Mouse (Mus musculus): Measurements from ENCODE around the gene C2cd5.
A peak's percentile ranks its signal among the peaks of the same experiment; 100 is the strongest.
"Not testable (repeated sequence)": the region's sequence is repeated elsewhere in the genome, so short reads cannot be mapped to it uniquely, and the experiment has no call there.

The C2cd5 gene

GRCm38 (mm10) chr6:143099681-143100382 is at the start of gene C2cd5:
Gene C2cd5, minus strand, starts transcription at chr6:143100141.
- DNase-seq (ENCODE audit: low read depth, low spot score), result peak; percentile 92

- no peak for DNase-seq (ENCODE audit: low read depth, low spot score)
Measured at GRCm38 (mm10) chr6:143148868-143149267, 48.9 kb upstream of the C2cd5 start.

- no peak for DNase-seq (ENCODE audit: low read depth, low spot score)
Measured at GRCm38 (mm10) chr6:143146756-143147155, 46.8 kb upstream of the C2cd5 start.

- no peak for DNase-seq (ENCODE audit: low read depth, low spot score)
Measured at GRCm38 (mm10) chr6:143145051-143145450, 45.1 kb upstream of the C2cd5 start.

GRCm38 (mm10) chr6:143144556-143144955 is 44.6 kb upstream of the C2cd5 start:
- no peak for DNase-seq (ENCODE audit: low read depth, low spot score)

GRCm38 (mm10) chr6:143143775-143144273 is 43.9 kb upstream of the C2cd5 start:
- no peak for DNase-seq (ENCODE audit: low read depth, low spot score)

GRCm38 (mm10) chr6:143143321-143143720 is 43.4 kb upstream of the C2cd5 start:
- no peak for DNase-seq (ENCODE audit: low read depth, low spot score)

GRCm38 (mm10) chr6:143142861-143143260 is 42.9 kb upstream of the C2cd5 start:
- DNase-seq (ENCODE audit: low read depth, low spot score), result no peak

- not testable (repeated sequence) for DNase-seq (ENCODE audit: low read depth, low spot score)
Measured at GRCm38 (mm10) chr6:143141624-143142592, 42.0 kb upstream of the C2cd5 start.

GRCm38 (mm10) chr6:143140884-143141283 is 40.9 kb upstream of the C2cd5 start:
- no peak for DNase-seq (ENCODE audit: low read depth, low spot score)

- no peak for DNase-seq (ENCODE audit: low read depth, low spot score)
Measured at GRCm38 (mm10) chr6:143139417-143139816, 39.5 kb upstream of the C2cd5 start.

GRCm38 (mm10) chr6:143137341-143137740 is 37.4 kb upstream of the C2cd5 start:
- no peak for DNase-seq (ENCODE audit: low read depth, low spot score)

GRCm38 (mm10) chr6:143136688-143137087 is 36.7 kb upstream of the C2cd5 start:
- no peak for DNase-seq (ENCODE audit: low read depth, low spot score)

- DNase-seq (ENCODE audit: low read depth, low spot score), result no peak
Measured at GRCm38 (mm10) chr6:143135097-143135496, 35.2 kb upstream of the C2cd5 start.

- DNase-seq (ENCODE audit: low read depth, low spot score), result no peak
Measured at GRCm38 (mm10) chr6:143133150-143133549, 33.2 kb upstream of the C2cd5 start.

GRCm38 (mm10) chr6:143131895-143132652 is 32.1 kb upstream of the C2cd5 start:
- no peak for DNase-seq (ENCODE audit: low read depth, low spot score)

- no peak for DNase-seq (ENCODE audit: low read depth, low spot score)
Measured at GRCm38 (mm10) chr6:143130411-143130810, 30.5 kb upstream of the C2cd5 start.

- DNase-seq (ENCODE audit: low read depth, low spot score), result no peak
Measured at GRCm38 (mm10) chr6:143129952-143130351, 30.0 kb upstream of the C2cd5 start.

- DNase-seq (ENCODE audit: low read depth, low spot score), result no peak
Measured at GRCm38 (mm10) chr6:143129466-143129865, 29.5 kb upstream of the C2cd5 start.

GRCm38 (mm10) chr6:143125721-143126120 is 25.8 kb upstream of the C2cd5 start:
- no peak for DNase-seq (ENCODE audit: low read depth, low spot score)

- no peak for DNase-seq (ENCODE audit: low read depth, low spot score)
Measured at GRCm38 (mm10) chr6:143119325-143119724, 19.4 kb upstream of the C2cd5 start.

GRCm38 (mm10) chr6:143116779-143117178 is 16.8 kb upstream of the C2cd5 start:
- DNase-seq (ENCODE audit: low read depth, low spot score), result no peak

Measured in embryo, embryonic 11.5 days (tissue).